Mouse (Mus musculus): ENCODE measurements at regions not wholly inside any gene's neighbourhood (a gene's known extent, or its start where the extent isn't known, plus 50 kb on each side); places are given as distances from the start of the nearest gene placed in this dataset.
"Not testable (repeated sequence)": the region's sequence is repeated elsewhere in the genome, so short reads cannot be mapped to it uniquely, and the experiment has no call there.

- Histone ChIP-seq H3K36me3 (ENCODE audit: control insufficient read depth, insufficient read depth, low read length) (no peaks in the 10 kb centered on the region), H3K4me2 (replicated peaks; ENCODE audit: low read depth) (no peak overlapping the region), H3K9ac (ENCODE audit: low read length) (no peak overlapping the region), H3K4me1 (replicated peaks; ENCODE audit: control insufficient read depth, insufficient read depth) (no peaks in the 10 kb centered on the region), H3K27ac (replicated peaks) (no peak overlapping the region), H3K9me3 (ENCODE audit: control insufficient read depth, low read length) (no peaks in the 10 kb centered on the region), H3K27me3 (ENCODE audit: control insufficient read depth, insufficient read depth, low read length) (no peaks in the 10 kb centered on the region), H3K4me3 (ENCODE audit: low read depth, low read length) (no peak overlapping the region)
- DNase-seq (ENCODE audit: low spot score) (no peak), ATAC-seq (ENCODE audit: low FRiP score, low TSS enrichment) (no peak)
- WGBS, result 71% methylated on average over 2 of the region's 2 CpGs
- TF ChIP-seq EP300 (optimal IDR thresholded peaks at IDR 0.05) (no peak), CTCF (IDR thresholded peaks at IDR 0.05; ENCODE audit: low read depth) (no peak)
Measured at GRCm38 (mm10) chr13:5179552-5179951, 570.6 kb upstream of the Akr1e1 start.

GRCm38 (mm10) chr13:5185237-5185800 is 576.3 kb upstream of the Akr1e1 start:
- not testable (repeated sequence) for ATAC-seq (ENCODE audit: low FRiP score, low TSS enrichment); H3K36me3 ChIP-seq (ENCODE audit: control insufficient read depth, insufficient read depth, low read length)
- 34% methylated on average over 1 of the region's 1 CpGs for WGBS

GRCm38 (mm10) chr13:5202736-5203135 is 593.8 kb upstream of the Akr1e1 start:
- no peak overlapping the region for H3K4me3 ChIP-seq (ENCODE audit: low read depth, low read length)
- WGBS, result 56% methylated on average over 1 of the region's 1 CpGs
- TF ChIP-seq EP300 (optimal IDR thresholded peaks at IDR 0.05) (no peak), CTCF (IDR thresholded peaks at IDR 0.05; ENCODE audit: low read depth) (no peak)
- no peak overlapping the region for H3K27ac ChIP-seq (replicated peaks)
- no peaks in the 10 kb centered on the region for H3K9me3 ChIP-seq (ENCODE audit: control insufficient read depth, low read length)
- no peaks in the 10 kb centered on the region for H3K27me3 ChIP-seq (ENCODE audit: control insufficient read depth, insufficient read depth, low read length)
- no peaks in the 10 kb centered on the region for H3K4me1 ChIP-seq (replicated peaks; ENCODE audit: control insufficient read depth, insufficient read depth)
- no peak overlapping the region for H3K4me2 ChIP-seq (replicated peaks; ENCODE audit: low read depth)
- no peak for ATAC-seq (ENCODE audit: low FRiP score, low TSS enrichment)
- H3K9ac ChIP-seq (ENCODE audit: low read length), result no peak overlapping the region
- no peak for DNase-seq (ENCODE audit: low spot score)
- H3K36me3 ChIP-seq (ENCODE audit: control insufficient read depth, insufficient read depth, low read length), result no peaks in the 10 kb centered on the region

More at GRCm38 (mm10) chr13:5185237-5185800, 576.3 kb upstream of the Akr1e1 start:
- not testable (repeated sequence) for H3K4me1 ChIP-seq (replicated peaks; ENCODE audit: control insufficient read depth, insufficient read depth); H3K9ac ChIP-seq (ENCODE audit: low read length); H3K4me2 ChIP-seq (replicated peaks; ENCODE audit: low read depth); H3K9me3 ChIP-seq (ENCODE audit: control insufficient read depth, low read length); H3K27ac ChIP-seq (replicated peaks); H3K4me3 ChIP-seq (ENCODE audit: low read depth, low read length); H3K27me3 ChIP-seq (ENCODE audit: control insufficient read depth, insufficient read depth, low read length); DNase-seq (ENCODE audit: low spot score)

GRCm38 (mm10) chr13:5204143-5204542 is 595.2 kb upstream of the Akr1e1 start:
- Histone ChIP-seq H3K27me3 (ENCODE audit: control insufficient read depth, insufficient read depth, low read length) (no peaks in the 10 kb centered on the region), H3K9me3 (ENCODE audit: control insufficient read depth, low read length) (no peaks in the 10 kb centered on the region), H3K4me3 (ENCODE audit: low read depth, low read length) (no peak overlapping the region), H3K36me3 (ENCODE audit: control insufficient read depth, insufficient read depth, low read length) (no peaks in the 10 kb centered on the region), H3K9ac (ENCODE audit: low read length) (no peak overlapping the region), H3K4me2 (replicated peaks; ENCODE audit: low read depth) (no peak overlapping the region), H3K27ac (replicated peaks) (no peak overlapping the region), H3K4me1 (replicated peaks; ENCODE audit: control insufficient read depth, insufficient read depth) (no peaks in the 10 kb centered on the region)
- no peak for ATAC-seq (ENCODE audit: low FRiP score, low TSS enrichment)
- DNase-seq (ENCODE audit: low spot score), result no peak
- no peak for TF ChIP-seq EP300 (optimal IDR thresholded peaks at IDR 0.05)
- no peak for TF ChIP-seq CTCF (IDR thresholded peaks at IDR 0.05; ENCODE audit: low read depth)
- WGBS, result 28% methylated on average over 2 of the region's 2 CpGs

- Histone ChIP-seq H3K9me3 (ENCODE audit: control insufficient read depth, low read length) (no peaks in the 10 kb centered on the region), H3K4me1 (replicated peaks; ENCODE audit: control insufficient read depth, insufficient read depth) (no peaks in the 10 kb centered on the region), H3K4me2 (replicated peaks; ENCODE audit: low read depth) (no peak overlapping the region), H3K36me3 (ENCODE audit: control insufficient read depth, insufficient read depth, low read length) (no peaks in the 10 kb centered on the region), H3K4me3 (ENCODE audit: low read depth, low read length) (no peak overlapping the region), H3K27ac (replicated peaks) (no peak overlapping the region), H3K9ac (ENCODE audit: low read length) (no peak overlapping the region), H3K27me3 (ENCODE audit: control insufficient read depth, insufficient read depth, low read length) (no peaks in the 10 kb centered on the region)
- WGBS, result 88% methylated on average over 1 of the region's 1 CpGs
- TF ChIP-seq CTCF (IDR thresholded peaks at IDR 0.05; ENCODE audit: low read depth) (no peak), EP300 (optimal IDR thresholded peaks at IDR 0.05) (no peak)
- ATAC-seq (ENCODE audit: low FRiP score, low TSS enrichment), result no peak
- no peak for DNase-seq (ENCODE audit: low spot score)
Measured at GRCm38 (mm10) chr13:5211659-5212058, 602.7 kb upstream of the Akr1e1 start.

- ATAC-seq (ENCODE audit: low FRiP score, low TSS enrichment), result no peak
- no peak for TF ChIP-seq CTCF (IDR thresholded peaks at IDR 0.05; ENCODE audit: low read depth)
- TF ChIP-seq EP300 (optimal IDR thresholded peaks at IDR 0.05), result no peak
Measured at GRCm38 (mm10) chr13:5229476-5229875, 620.5 kb upstream of the Akr1e1 start.

More at GRCm38 (mm10) chr13:5229476-5229875, 620.5 kb upstream of the Akr1e1 start:
- DNase-seq (ENCODE audit: low spot score), result no peak
- 43% methylated on average over 3 of the region's 3 CpGs for WGBS
- no peaks in the 10 kb centered on the region for H3K27me3 ChIP-seq (ENCODE audit: control insufficient read depth, insufficient read depth, low read length)
- no peak overlapping the region for H3K4me2 ChIP-seq (replicated peaks; ENCODE audit: low read depth)
- no peaks in the 10 kb centered on the region for H3K36me3 ChIP-seq (ENCODE audit: control insufficient read depth, insufficient read depth, low read length)
- no peaks in the 10 kb centered on the region for H3K4me1 ChIP-seq (replicated peaks; ENCODE audit: control insufficient read depth, insufficient read depth)
- no peak overlapping the region for H3K27ac ChIP-seq (replicated peaks)
- H3K4me3 ChIP-seq (ENCODE audit: low read depth, low read length), result no peak overlapping the region
- H3K9me3 ChIP-seq (ENCODE audit: control insufficient read depth, low read length), result no peaks in the 10 kb centered on the region
- H3K9ac ChIP-seq (ENCODE audit: low read length), result no peak overlapping the region

All from stomach, postnatal 0 days (tissue).